In genomic region chr13:36283545-36284067, GRCm38 (mm10) we compare ENCODE assay signal across 12 mouse cellular contexts.
A peak's percentile ranks its signal among the peaks of the same experiment; 100 is the strongest.
DNase-seq lines count a peak whose midpoint lies in the region; ATAC-seq lines count a peak whose summit lies in the region.
"Had no signal": no experiment of that assay in that cellular context is flagged by ENCODE, and none has a peak within 500 bp of the region (broad histone marks: within the 10 kb centered on the region; RNA-seq: fewer than 3 reads in every experiment).

No protein-coding gene starts in this region.

- no peaks in the 10 kb centered on the region for H3K36me3 ChIP-seq in embryonic facial prominence, embryonic 10.5 days (replicated peaks)
- H3K36me3 ChIP-seq in forebrain, embryonic 11.5 days (ENCODE audit: control insufficient read depth, insufficient read depth, low read length): no peaks in the 10 kb centered on the region
- no peaks in the 10 kb centered on the region for H3K36me3 ChIP-seq in hindbrain, embryonic 13.5 days
- H3K36me3 ChIP-seq in midbrain, embryonic 15.5 days (replicated peaks): no peaks in the 10 kb centered on the region
- H3K36me3 ChIP-seq: kidney, embryonic 15.5 days had no signal

- WGBS in embryonic facial prominence, embryonic 10.5 days: 26% methylated on average over 7 of the region's 7 CpGs
- WGBS in forebrain, embryonic 11.5 days: 6% methylated on average over 7 of the region's 7 CpGs
- 14% methylated on average over 7 of the region's 7 CpGs for WGBS in hindbrain, embryonic 13.5 days
- WGBS in midbrain, embryonic 15.5 days: 8% methylated on average over 7 of the region's 7 CpGs

- H3K9ac ChIP-seq in forebrain, embryonic 11.5 days (ENCODE audit: low read length): no peak overlapping the region
- 0 out of 2 replicates have a peak overlapping the region, but pooled peaks have one; percentile 0 for H3K9ac ChIP-seq in hindbrain, embryonic 13.5 days
- H3K9ac ChIP-seq in midbrain, embryonic 15.5 days: no peak overlapping the region
- H3K9ac ChIP-seq: kidney, embryonic 15.5 days had no signal

- H3K4me2 ChIP-seq in forebrain, embryonic 11.5 days (ENCODE audit: low read depth, low read length, severe bottlenecking): peak overlapping the region; percentile 11; the same call in 1 of the 2 replicates
- peak overlapping the region; percentile 30 for H3K4me2 ChIP-seq in hindbrain, embryonic 13.5 days
- H3K4me2 ChIP-seq in midbrain, embryonic 15.5 days: peak overlapping the region; percentile 37; the same call in 1 of the 2 replicates
- H3K4me2 ChIP-seq: kidney, embryonic 15.5 days had no signal

- DNase-seq in embryonic facial prominence, embryonic 10.5 days (ENCODE audit: low spot score): no peak
- DNase-seq in forebrain, embryonic 11.5 days (ENCODE audit: low spot score): no peak
- DNase-seq in frontal cortex, adult 2 months (ENCODE audit: extremely low spot score in 1 of 2, low spot score in 1 of 2): no peak
- DNase-seq in thymus, postnatal 25 days: no peak
- no peak for DNase-seq in T-cell, adult 2 months (ENCODE audit: low spot score)
- no peak for DNase-seq in kidney, postnatal 36 days
- DNase-seq: cerebellum, adult 9-11 months; thymus, postnatal 36 days had no signal

- H3K4me3 ChIP-seq in embryonic facial prominence, embryonic 10.5 days: no peak overlapping the region
- no peak overlapping the region for H3K4me3 ChIP-seq in forebrain, embryonic 11.5 days (ENCODE audit: low read depth, low read length)
- no peak overlapping the region for H3K4me3 ChIP-seq in hindbrain, embryonic 13.5 days
- H3K4me3 ChIP-seq in midbrain, embryonic 15.5 days: no peak overlapping the region
- H3K4me3 ChIP-seq: kidney, embryonic 15.5 days had no signal

- H3K4me1 ChIP-seq in embryonic facial prominence, embryonic 10.5 days: peaks cover 17% of the 10 kb centered on the region
- H3K4me1 ChIP-seq in forebrain, embryonic 11.5 days (replicated peaks; ENCODE audit: control insufficient read depth, insufficient read depth, low read length): peaks cover 9% of the 10 kb centered on the region; the same call in 1 of the 2 replicates
- H3K4me1 ChIP-seq in hindbrain, embryonic 13.5 days (replicated peaks): peaks cover 29% of the 10 kb centered on the region
- peaks cover 33% of the 10 kb centered on the region for H3K4me1 ChIP-seq in midbrain, embryonic 15.5 days

- ATAC-seq in forebrain, embryonic 11.5 days (replicated peaks; ENCODE audit: low FRiP score): peak; percentile 90
- ATAC-seq in hindbrain, embryonic 13.5 days (ENCODE audit: low FRiP score): peak; percentile 89
- ATAC-seq in midbrain, embryonic 15.5 days (replicated peaks): peak; percentile 81

- H3K27me3 ChIP-seq in embryonic facial prominence, embryonic 10.5 days (replicated peaks; ENCODE audit: low read depth, poor library complexity, severe bottlenecking): peaks cover 51% of the 10 kb centered on the region
- H3K27me3 ChIP-seq in forebrain, embryonic 11.5 days (ENCODE audit: control insufficient read depth, insufficient read depth, low read length): no peaks in the 10 kb centered on the region
- peaks cover 24% of the 10 kb centered on the region for H3K27me3 ChIP-seq in hindbrain, embryonic 13.5 days
- H3K27me3 ChIP-seq in midbrain, embryonic 15.5 days (replicated peaks): peaks cover 12% of the 10 kb centered on the region
- H3K27me3 ChIP-seq: Patski had no signal

- H3K9me3 ChIP-seq in embryonic facial prominence, embryonic 10.5 days: no peaks in the 10 kb centered on the region
- no peaks in the 10 kb centered on the region for H3K9me3 ChIP-seq in forebrain, embryonic 11.5 days (ENCODE audit: control insufficient read depth, low read length)
- H3K9me3 ChIP-seq in hindbrain, embryonic 13.5 days: no peaks in the 10 kb centered on the region
- H3K9me3 ChIP-seq in midbrain, embryonic 15.5 days: no peaks in the 10 kb centered on the region
- H3K9me3 ChIP-seq: kidney, embryonic 15.5 days had no signal

- H3K27ac ChIP-seq in embryonic facial prominence, embryonic 10.5 days (replicated peaks): 0 out of 2 replicates have a peak overlapping the region, but pooled peaks have one; percentile 40
- H3K27ac ChIP-seq in forebrain, embryonic 11.5 days (ENCODE audit: low read depth, low read length): peak overlapping the region; percentile 74
- peak overlapping the region; percentile 76 for H3K27ac ChIP-seq in hindbrain, embryonic 13.5 days
- H3K27ac ChIP-seq in midbrain, embryonic 15.5 days: peak overlapping the region; percentile 89
- H3K27ac ChIP-seq: kidney, embryonic 15.5 days had no signal
